Comparison of ENCODE assay signal across 26 mouse cellular contexts in the genomic region with DNA sequence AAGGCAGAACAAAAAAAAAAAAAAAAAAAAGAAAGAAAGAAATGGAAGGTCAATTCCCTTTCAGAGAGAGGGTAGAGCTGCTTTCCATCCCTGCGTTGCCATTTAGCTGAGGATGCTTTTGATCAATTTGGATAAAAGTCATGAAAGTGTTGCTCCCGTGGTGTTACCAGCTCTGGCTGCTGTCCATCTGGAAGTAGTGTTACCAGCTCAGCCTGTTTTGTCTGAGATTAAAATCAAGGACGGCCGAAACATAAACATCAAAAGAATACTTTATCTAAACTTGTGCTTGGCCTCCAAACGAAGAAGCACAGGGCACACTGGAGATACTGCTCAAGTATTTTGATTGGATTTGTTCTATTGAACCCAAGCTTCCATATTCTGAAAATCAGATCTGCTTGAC. TPM values are rescaled to one million over a fixed set of nuclear protein-coding genes. Genes with fewer than 3 reads are reported as not detected.
DNase-seq lines count a peak whose midpoint lies in the region.
"Had no signal": no experiment of that assay in that cellular context is flagged by ENCODE, and none has a peak within 500 bp of the region (broad histone marks: within the 10 kb centered on the region; RNA-seq: fewer than 3 reads in every experiment).

No protein-coding gene starts in this region.

- peak; percentile 16 for DNase-seq in adrenal gland, adult 2 months
- DNase-seq in adrenal gland, postnatal 4 days (ENCODE audit: low spot score in 2 of 2): no peak
- peak; percentile 2 for DNase-seq in lung, postnatal 25 days (ENCODE audit: low spot score)
- DNase-seq in lung, adult 18-20 months: no peak
- peak; percentile 53 for DNase-seq in urinary bladder, postnatal 14 days (ENCODE audit: low spot score)
- no peak for DNase-seq in urinary bladder, postnatal 25 days (ENCODE audit: low spot score)
- DNase-seq: adrenal gland, postnatal 14 days; B cell, adult 2 months; cerebellum, adult 18-20 months; cerebellum, adult 9-10 months; cerebellum, postnatal 14 days; gastrocnemius, postnatal 10 days; gastrocnemius, postnatal 36 days; heart, postnatal 36 days had no signal

RNA-seq across cellular contexts. Expression of a gene that starts 18.9 kb away (rescaled TPM):
- not detected for total RNA-seq in adrenal gland, adult 2 months (2021)
- polyA plus RNA-seq in adrenal gland, adult 2 months (2012; rRNA removed): not detected in 2 replicates
- not detected for total RNA-seq in adrenal gland, postnatal 4 days (2021)
- total RNA-seq: adrenal gland, postnatal 14 days; CH12.LX; G1E; gastrocnemius, adult 18-20 months; gastrocnemius, postnatal 10 days; gastrocnemius, postnatal 36 days; granulocyte monocyte progenitor cell, adult 5-6 weeks; heart, adult 8-10 months; heart, postnatal 36 days had no signal
- polyA plus RNA-seq: embryonic facial prominence, embryonic 11.5 days; forebrain, embryonic 10.5 days; forebrain, embryonic 13.5 days; G1E; heart, postnatal 0 days; hindbrain, embryonic 10.5 days; intestine, embryonic 15.5 days; Patski had no signal

RNA-seq across cellular contexts. Expression of a gene that starts 23.0 kb away (rescaled TPM):
- 1 to 10 TPM; 3.5 to 5.1 TPM for total RNA-seq in adrenal gland, adult 2 months (2021)
- polyA plus RNA-seq in adrenal gland, adult 2 months (2012; rRNA removed): 0.27 and 0.46 TPM in 2 replicates
- total RNA-seq in adrenal gland, postnatal 4 days (2021): 10 to 100 TPM in 1 of 2 experiments, 1 to 10 TPM in 1; 7.3 to 10.2 TPM
- total RNA-seq: granulocyte monocyte progenitor cell, adult 5-6 weeks had no signal
- polyA plus RNA-seq: G1E, Patski had no signal

Comparison
In these comparisons a context has a peak if more than half of its experiments do, and no peak if none do; other contexts are left out.
1. DNase-seq: peak in adrenal gland, adult 2 months (single experiment), lung, postnatal 25 days (single experiment) and urinary bladder, postnatal 14 days (single experiment); none in adrenal gland, postnatal 4 days (0 of 2), lung, adult 18-20 months (0 of 2) and urinary bladder, postnatal 25 days (single experiment).